Mouse (Mus musculus) layer of hippocampus, postnatal 25 days (tissue): ENCODE results near the gene Gckr. TPM values are rescaled to one million over a fixed set of nuclear protein-coding genes. Genes with fewer than 3 reads are reported as not detected.
"Not testable (repeated sequence)": the region's sequence is repeated elsewhere in the genome, so short reads cannot be mapped to it uniquely, and the experiment has no call there.

Experiments
- DNase-seq, 2 experiments: peaks; one replicate each; pipeline ENCODE4 v3.0.0; 2022; ENCODE audit warnings: mixed read lengths in 2 of 2, low spot score in 1 of 2; ENCODE audit errors: extremely low spot score in 1 of 2
- total RNA-seq, 2 experiments: library from RNA; stranded (reverse); gene quantifications; 2 replicates each; pipeline ENCODE4 v1.2.3; 2021

Gene Gckr
- total RNA-seq, 2 experiments from 2014 or later = 0.31 TPM; not detected in 1

DNA sequence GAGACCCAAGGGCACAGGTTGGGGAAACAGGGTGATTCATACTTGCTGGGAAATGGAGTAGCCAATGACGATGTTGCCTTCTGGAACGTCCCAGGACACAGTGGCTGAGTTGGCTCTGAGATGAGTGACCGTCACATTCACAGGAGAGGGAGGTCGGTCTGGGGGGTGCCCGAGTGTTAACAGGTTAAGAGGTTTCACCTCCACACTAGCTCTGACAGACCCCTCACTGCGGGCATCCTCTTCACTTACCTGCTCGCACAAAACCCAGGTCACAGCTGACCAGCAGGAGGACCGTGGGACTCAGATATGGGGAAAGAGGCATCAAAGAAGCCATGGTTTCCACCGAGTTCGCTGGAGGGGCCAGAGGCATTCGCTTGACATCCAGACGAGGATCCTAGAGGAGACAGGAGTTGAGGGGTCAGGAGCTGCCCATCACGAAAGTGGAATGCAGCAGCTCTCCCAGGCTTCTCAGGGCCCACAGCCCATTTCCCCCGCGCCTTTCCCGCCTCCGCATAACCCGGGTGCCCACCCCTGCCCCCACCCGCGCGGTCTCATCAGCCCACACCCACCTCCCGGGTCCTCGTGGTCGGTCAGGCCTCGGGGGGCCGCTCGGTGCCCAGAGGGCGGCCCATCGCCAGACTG is 2.2 kb upstream of the Gckr start:
- no peak for DNase-seq

GRCm38 (mm10) chr5:31295606-31296141 is 1.6 kb upstream of the Gckr start, which contains the start of gene Fndc4:
Fndc4 (minus strand) TSS chr5:31296080.
- peak; percentile 48 to 61 for DNase-seq

- DNase-seq = no peak
Measured at GRCm38 (mm10) chr5:31297981-31298380, 738 bp downstream of the Gckr start.

DNA sequence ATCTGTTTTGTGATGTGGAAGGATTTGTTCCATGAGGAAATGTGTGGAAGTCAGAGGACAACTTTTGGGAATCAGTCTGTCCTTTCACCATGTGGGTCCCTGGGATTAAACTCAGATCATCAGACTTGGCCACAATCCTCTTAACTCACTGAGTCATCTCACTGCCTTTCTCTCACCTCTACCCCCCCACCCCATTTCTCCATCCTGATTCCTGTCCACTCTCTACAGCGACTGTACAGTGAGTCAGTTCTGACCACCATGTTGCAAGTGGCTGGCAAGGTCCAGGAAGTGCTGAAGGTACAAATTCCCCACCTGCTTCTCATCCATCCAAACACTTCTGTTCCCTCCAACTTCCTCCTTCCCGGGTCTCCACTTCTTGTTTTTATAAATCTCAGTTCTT is 1.2 kb downstream of the Gckr start:
- no peak for DNase-seq

GRCm38 (mm10) chr5:31301866-31302265 is 4.6 kb downstream of the Gckr start:
- no peak for DNase-seq

DNA sequence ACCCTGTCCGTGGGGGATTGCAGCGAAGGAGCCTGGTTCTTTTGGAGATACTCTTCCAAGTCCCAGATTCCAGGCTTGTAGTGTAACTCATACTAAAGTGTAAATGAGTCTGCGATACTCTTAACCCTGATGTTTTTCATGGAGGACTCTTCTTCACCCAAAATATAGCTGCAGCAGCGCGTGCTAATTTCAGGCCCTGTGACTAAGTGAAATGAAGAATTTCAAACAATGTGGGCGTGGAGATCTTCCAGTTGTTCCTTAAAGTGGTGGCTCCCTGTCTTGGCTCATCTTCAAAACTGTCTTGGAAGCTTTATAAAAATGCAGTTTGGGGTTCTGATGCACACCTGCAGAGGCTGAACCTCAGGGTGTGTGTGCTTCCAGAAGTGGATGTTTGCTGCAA is 5.8 kb downstream of the Gckr start:
- DNase-seq = no peak

DNA sequence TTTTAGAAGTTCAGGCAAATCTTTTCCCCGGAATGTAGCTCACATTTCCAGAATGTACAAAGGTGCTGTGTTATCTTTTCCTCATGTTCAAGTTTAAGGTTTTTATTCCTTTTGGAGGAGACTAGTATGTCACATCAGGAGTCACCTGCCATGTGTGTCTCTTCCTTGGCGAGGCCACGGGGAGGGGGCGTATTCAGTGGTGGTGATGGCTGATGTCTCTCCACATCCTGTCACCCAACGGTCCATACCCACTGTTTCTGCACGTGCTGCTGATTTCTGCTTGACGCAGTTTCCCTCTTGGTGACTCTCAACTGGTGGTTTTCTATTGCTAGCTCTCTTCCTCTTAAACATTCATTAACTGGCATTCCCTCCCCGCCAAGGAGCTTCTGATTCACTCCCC is 15.6 kb downstream of the Gckr start:
- DNase-seq = no peak

DNA sequence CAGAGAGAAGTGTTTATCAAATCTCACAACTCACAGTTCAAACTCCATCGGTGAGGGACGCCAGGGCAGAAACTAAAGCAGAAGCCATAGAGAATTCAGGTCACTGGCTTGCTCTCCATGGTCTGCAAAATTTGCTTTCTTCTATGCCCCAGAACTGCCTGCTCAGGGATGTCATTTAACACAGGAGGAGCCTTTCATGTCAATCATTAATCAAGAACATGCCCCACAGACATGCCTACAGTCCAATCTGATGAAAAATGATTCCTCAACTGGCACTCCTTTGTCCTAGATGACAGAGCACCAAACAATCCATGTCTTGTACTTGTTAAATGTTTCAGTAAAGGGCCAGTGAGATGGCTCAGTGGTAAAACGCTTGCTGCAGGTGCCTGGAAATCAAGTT is 25.5 kb downstream of the Gckr start:
- DNase-seq = no peak

GRCm38 (mm10) chr5:31324085-31324484 is 26.8 kb downstream of the Gckr start:
- no peak for DNase-seq

- DNase-seq = no peak
Measured at GRCm38 (mm10) chr5:31326850-31327249, 29.6 kb downstream of the Gckr start.

DNA sequence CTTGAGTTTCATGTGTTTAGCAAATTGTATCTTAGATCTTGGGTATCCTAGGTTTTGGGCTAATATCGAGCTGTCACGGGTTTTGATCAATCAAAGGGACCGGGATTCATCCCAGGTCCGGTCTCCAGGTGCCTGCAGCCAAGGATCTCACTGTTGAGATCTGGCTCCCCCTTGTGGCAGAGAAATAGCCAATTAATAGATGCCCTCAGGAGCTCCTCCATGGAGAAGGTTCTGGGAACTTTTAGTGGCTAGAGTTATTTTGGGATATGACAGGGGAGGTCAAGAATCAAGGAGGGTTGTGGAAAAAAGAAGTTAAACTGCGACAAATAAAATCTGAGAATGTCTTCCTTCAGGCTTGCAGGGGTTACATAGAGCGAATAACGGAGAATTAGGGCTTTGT is 31.0 kb downstream of the Gckr start:
- peak in 1 of 2 experiments; percentile 65 for DNase-seq

DNA sequence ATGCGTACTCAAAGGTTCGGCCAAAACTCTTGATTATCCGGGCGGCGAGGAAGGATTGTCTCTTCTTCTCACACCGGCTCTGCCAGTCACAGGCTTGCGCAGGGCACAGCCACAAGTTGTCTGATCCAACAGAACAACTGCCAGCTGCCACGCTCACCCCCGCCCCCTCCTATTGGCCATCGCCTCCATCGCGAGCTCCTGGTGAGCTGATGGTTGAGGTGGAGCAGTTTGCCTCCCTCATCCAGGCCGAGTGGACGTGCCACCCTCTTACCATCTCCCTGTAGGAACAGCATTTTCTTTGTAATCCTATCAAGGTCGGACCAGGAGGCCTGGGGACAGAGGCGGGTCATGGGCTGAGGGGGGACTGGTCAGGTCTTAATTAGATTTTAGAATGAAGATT is 60.3 kb downstream of the Gckr start:
- DNase-seq = not testable (repeated sequence)

DNA sequence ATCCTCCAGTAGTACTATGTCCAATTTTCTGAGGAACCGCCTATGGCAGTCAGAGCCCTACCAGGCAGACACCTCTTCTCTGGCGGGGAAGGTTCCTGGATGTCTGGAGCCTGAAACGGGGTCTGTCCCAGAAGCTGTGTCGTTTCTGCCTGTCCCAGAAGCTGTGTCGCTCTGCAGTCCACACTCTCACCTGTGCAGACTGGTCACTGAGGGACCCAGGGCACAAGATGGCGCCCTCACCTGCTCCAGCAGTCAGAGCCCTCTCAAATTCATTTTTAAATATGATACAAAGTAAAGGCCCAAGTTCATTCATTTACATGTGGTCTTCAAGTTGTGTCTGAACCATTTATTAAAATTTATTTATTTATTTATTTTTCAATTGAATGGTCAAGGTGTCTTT is 63.7 kb downstream of the Gckr start:
- DNase-seq = no peak

Other genes with a start within 250 kb of the Gckr start
- gene Atraid, start 249.1 kb upstream of the Gckr start, total RNA-seq = 10 to 100 TPM; 69.4 to 78.9 TPM
- 10 to 100 TPM; 14.2 to 15.3 TPM for gene Slc5a6, start 248.5 kb upstream of the Gckr start, total RNA-seq
- 10 to 100 TPM; 16.9 to 18.0 TPM for gene Cad, start 242.7 kb upstream of the Gckr start, total RNA-seq
- not detected for gene Dnajc5g, start 191.2 kb upstream of the Gckr start, total RNA-seq
- 10 to 100 TPM; 78.9 to 86.5 TPM for gene Slc30a3, start 189.2 kb upstream of the Gckr start, total RNA-seq
- gene Trim54, start 180.7 kb upstream of the Gckr start, total RNA-seq = not detected
- not detected for gene Ucn, start 158.6 kb upstream of the Gckr start, total RNA-seq
- gene Mpv17, start 143.2 kb upstream of the Gckr start, total RNA-seq = 10 to 100 TPM; 55.0 to 59.0 TPM
- gene Gm29609, start 117.5 kb upstream of the Gckr start, total RNA-seq = 1 to 10 TPM; 1.6 to 2.8 TPM
- 10 to 100 TPM; 50.8 to 77.4 TPM for gene Gtf3c2, start 117.3 kb upstream of the Gckr start, total RNA-seq
- 10 to 100 TPM; 76.8 to 83.9 TPM for gene Snx17, start 104.2 kb upstream of the Gckr start, total RNA-seq
- 10 to 100 TPM; 46.8 to 56.7 TPM for gene Eif2b4, start 104.0 kb upstream of the Gckr start, total RNA-seq
- gene Zfp513, start 95.1 kb upstream of the Gckr start, total RNA-seq = 10 to 100 TPM; 25.7 to 31.5 TPM
- gene Ppm1g, start 76.8 kb upstream of the Gckr start, total RNA-seq = 10 to 100 TPM; 77.0 to 77.2 TPM
- 10 to 100 TPM; 83.5 to 88.5 TPM for gene Nrbp1, start 56.6 kb upstream of the Gckr start, total RNA-seq
- not detected for gene Gm9970, start 56.2 kb upstream of the Gckr start, total RNA-seq
- gene Krtcap3, start 45.8 kb upstream of the Gckr start, total RNA-seq = 1 to 10 TPM; 2.0 to 3.1 TPM
- gene Ift172, start 6.3 kb upstream of the Gckr start, total RNA-seq = 10 to 100 TPM; 72.9 to 81.8 TPM
- 100 to 1,000 TPM; 172 to 175 TPM for gene Fndc4, start 1.4 kb upstream of the Gckr start, total RNA-seq
- gene Zfp512, start 155.0 kb downstream of the Gckr start, total RNA-seq = 10 to 100 TPM; 43.5 to 43.9 TPM
- under 1 TPM in 1 of 2 experiments, not detected in 1; 0.21 TPM for gene 4930548H24Rik, start 188.3 kb downstream of the Gckr start, total RNA-seq
- gene Gpn1, start 197.3 kb downstream of the Gckr start, total RNA-seq = 10 to 100 TPM; 31.8 to 34.1 TPM
- gene Slc4a1ap, start 229.6 kb downstream of the Gckr start, total RNA-seq = 10 to 100 TPM; 49.3 to 50.1 TPM
- 10 to 100 TPM; 17.4 to 18.3 TPM for gene Supt7l, start 230.4 kb downstream of the Gckr start, total RNA-seq